Mouse (Mus musculus) liver, postnatal 0 days (tissue): ENCODE measurements at regions not wholly inside any gene's neighbourhood (a gene's known extent, or its start where the extent isn't known, plus 50 kb on each side); places are given as distances from the start of the nearest gene placed in this dataset.
"Not testable (repeated sequence)": the region's sequence is repeated elsewhere in the genome, so short reads cannot be mapped to it uniquely, and the experiment has no call there.

Experiments
- ATAC-seq: fragments of 200-750 bp; cut with Nextera tagmentation; 2 replicates; pipeline ENCODE4 v1.8.0; 2017; ENCODE audit warnings: mild to moderate bottlenecking, moderate library complexity
- DNase-seq: peaks from one replicate; pipeline ENCODE4 v3.0.0-alpha.2; 2016
- H3K27ac ChIP-seq: fragments of 300-500 bp; sonication (generic); 2 replicates; pipeline ENCODE4 v1.5.1; 2014; ENCODE audit warnings: antibody characterized with exemption, moderate library complexity, mild to moderate bottlenecking, low read depth
- H3K27me3 ChIP-seq: fragments of 300-500 bp; sonication (generic); 2 replicates; pipeline ENCODE4 v1.6.1; 2014; ENCODE audit warnings: low read length, control low read depth, mixed read lengths; ENCODE audit not compliant: insufficient read depth
- H3K36me3 ChIP-seq: fragments of 300-500 bp; sonication (generic); replicated peaks from 2 replicates; pipeline ENCODE4 v1.6.1; 2014; ENCODE audit warnings: mild to moderate bottlenecking, control low read depth, low read length, moderate library complexity, mixed read lengths; ENCODE audit not compliant: insufficient read depth
- H3K4me1 ChIP-seq: fragments of 300-500 bp; sonication (generic); 2 replicates; pipeline ENCODE4 v1.6.1; 2014; ENCODE audit warnings: antibody characterized with exemption, mild to moderate bottlenecking, control low read depth; ENCODE audit not compliant: insufficient read depth
- H3K4me2 ChIP-seq: fragments of 300-500 bp; sonication (generic); 2 replicates; pipeline ENCODE4 v1.6.1; 2014; ENCODE audit warnings: low read depth, mild to moderate bottlenecking, low read length, moderate library complexity, mixed read lengths
- H3K4me3 ChIP-seq: fragments of 300-500 bp; sonication (generic); 2 replicates; pipeline ENCODE4 v1.5.1; 2014; ENCODE audit warnings: low read depth, low read length
- H3K9ac ChIP-seq: fragments of 300-500 bp; sonication (generic); replicated peaks from 2 replicates; pipeline ENCODE4 v1.6.1; 2014; ENCODE audit warnings: mild to moderate bottlenecking, moderate library complexity
- H3K9me3 ChIP-seq: fragments of 300-500 bp; sonication (generic); 2 replicates; pipeline ENCODE4 v1.6.1; 2016; ENCODE audit warnings: mild to moderate bottlenecking, control low read depth, low read length, mixed read lengths
- CTCF ChIP-seq: sonication (generic); IDR thresholded peaks from 2 replicates; pipeline ENCODE4 v1.5.1; 2016; ENCODE audit warnings: antibody characterized with exemption, low read depth
- EP300 ChIP-seq: IDR thresholded peaks from 2 replicates; pipeline ENCODE4 v1.6.1; 2016; ENCODE audit warnings: antibody characterized with exemption, low read depth, mild to moderate bottlenecking
- WGBS: fragments of 180-500 bp; shearing (Covaris S2); extraction: QIAGEN DNeasy Blood & Tissue Kit; methylation state at CpG from one replicate; pipeline ENCODE4 v1.1.7; 2014; ENCODE audit not compliant: insufficient replicate concordance; 5-methylcytosine and 5-hydroxymethylcytosine counted together

- H3K4me3 ChIP-seq, ATAC-seq, H3K9ac ChIP-seq, H3K9me3 ChIP-seq, H3K27me3 ChIP-seq, H3K4me1 ChIP-seq, H3K36me3 ChIP-seq, DNase-seq, H3K27ac ChIP-seq, H3K4me2 ChIP-seq: not testable (repeated sequence)
- 80% methylated on average over 15 of the region's 15 CpGs for WGBS
These were observed 65.4 kb upstream of the B3galnt2 start for GRCm38 (mm10) chr13:13888847-13889246.

GRCm38 (mm10) chr13:13889297-13890120 is 64.8 kb upstream of the B3galnt2 start:
- ATAC-seq: peak; percentile 96
- H3K4me2 ChIP-seq: peak overlapping the region; percentile 63
- H3K9ac ChIP-seq: no peak overlapping the region; the same call in 1 of the 2 replicates
- no peaks in the 10 kb centered on the region for H3K36me3 ChIP-seq
- 19% methylated on average over 17 of the region's 17 CpGs for WGBS
- H3K27ac ChIP-seq: no peak overlapping the region
- H3K4me3 ChIP-seq: peak overlapping the region; percentile 38
- no peaks in the 10 kb centered on the region for H3K9me3 ChIP-seq
- peak; percentile 93 for DNase-seq
- H3K27me3 ChIP-seq: no peaks in the 10 kb centered on the region
- TF ChIP-seq EP300 (peak; percentile 49; the same call in 1 of the 2 replicates), CTCF (peak; percentile 100)
- no peaks in the 10 kb centered on the region for H3K4me1 ChIP-seq

GRCm38 (mm10) chr13:13902186-13902585 is 52.1 kb upstream of the B3galnt2 start:
- DNase-seq, H3K9me3 ChIP-seq: not testable (repeated sequence)
- 84% methylated on average over 16 of the region's 16 CpGs for WGBS

More at GRCm38 (mm10) chr13:13902186-13902585, 52.1 kb upstream of the B3galnt2 start:
- H3K27ac ChIP-seq, H3K4me3 ChIP-seq, H3K4me1 ChIP-seq, H3K4me2 ChIP-seq, H3K9ac ChIP-seq, H3K27me3 ChIP-seq, H3K36me3 ChIP-seq, ATAC-seq: not testable (repeated sequence)
